Mouse (Mus musculus) stomach, postnatal 0 days (tissue): ENCODE results near the gene Smg6.

Experiments
- CTCF ChIP-seq: IDR thresholded peaks from 2 replicates; pipeline ENCODE4 v1.5.1; 2016; ENCODE audit warnings: antibody characterized with exemption, low read depth, mild to moderate bottlenecking, moderate library complexity
- EP300 ChIP-seq: optimal IDR thresholded peaks from 2 replicates; pipeline ENCODE3; 2016; ENCODE audit warnings: antibody characterized with exemption

DNA sequence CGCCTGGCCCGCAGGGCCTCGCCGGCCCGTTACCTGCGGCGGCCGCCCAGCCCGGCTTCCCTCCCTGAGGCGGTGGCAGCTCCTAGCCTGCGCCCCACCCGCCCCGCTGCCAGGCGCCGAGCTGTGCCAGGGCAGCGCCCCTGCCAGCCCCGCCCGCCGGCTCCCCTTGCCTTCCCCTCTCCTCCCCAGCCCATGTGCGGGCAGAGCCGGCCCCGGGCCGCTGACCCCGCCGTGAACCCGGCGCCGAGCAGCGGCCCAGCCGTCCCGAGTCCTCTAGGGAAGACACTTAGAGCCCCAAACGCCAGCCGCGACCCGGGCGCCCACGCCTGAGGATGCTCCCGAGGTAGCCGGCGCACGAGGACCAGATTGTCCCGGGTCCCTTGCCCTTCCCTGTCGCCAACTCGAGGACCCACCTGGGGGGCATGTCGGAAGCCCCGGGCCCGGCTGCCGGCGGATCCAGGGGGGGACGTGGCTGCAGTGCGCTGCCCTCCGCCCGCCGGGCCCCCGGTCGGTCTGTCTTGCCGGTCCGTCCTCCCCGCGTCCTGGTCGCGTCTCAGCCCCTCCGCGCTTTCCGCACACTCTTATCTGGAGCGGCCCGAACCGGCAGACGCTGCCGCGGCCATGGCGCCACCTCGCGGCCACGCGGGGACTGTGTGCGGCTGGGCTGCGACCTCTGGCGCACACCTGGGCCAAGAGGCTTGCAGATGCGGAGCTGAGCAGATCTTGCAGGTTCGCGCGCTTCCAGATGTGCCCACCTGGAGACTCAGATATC, 243.2 kb downstream of the Smg6 start:
- peak; percentile 94 for TF ChIP-seq CTCF
- no peak for TF ChIP-seq EP300
